Mouse (Mus musculus) neural tube, embryonic 12.5 days (tissue): ENCODE measurements around the gene Npas3. TPM values are rescaled to one million over a fixed set of nuclear protein-coding genes. Genes with fewer than 3 reads are reported as not detected.

Experiments
- ATAC-seq: fragments of 200-750 bp; cut with Nextera tagmentation; 2 replicates; pipeline ENCODE4 v1.8.0; 2017; ENCODE audit warnings: low read depth, mild to moderate bottlenecking, moderate TSS enrichment, moderate library complexity; ENCODE audit not compliant: low FRiP score
- H3K27ac ChIP-seq: fragments of 300-500 bp; sonication (generic); 2 replicates; pipeline ENCODE4 v1.5.1; 2016
- H3K27me3 ChIP-seq: fragments of 300-500 bp; sonication (generic); replicated peaks from 2 replicates; pipeline ENCODE4 v1.6.1; 2016; ENCODE audit warnings: mild to moderate bottlenecking
- H3K36me3 ChIP-seq: fragments of 300-500 bp; sonication (generic); 2 replicates; pipeline ENCODE4 v1.6.1; 2016; ENCODE audit warnings: mild to moderate bottlenecking
- H3K4me1 ChIP-seq: fragments of 300-500 bp; sonication (generic); 2 replicates; pipeline ENCODE4 v1.6.1; 2016
- H3K4me2 ChIP-seq: fragments of 300-500 bp; sonication (generic); replicated peaks from 2 replicates; pipeline ENCODE4 v1.6.1; 2016; ENCODE audit warnings: mild to moderate bottlenecking
- H3K4me3 ChIP-seq: fragments of 300-500 bp; sonication (generic); 2 replicates; pipeline ENCODE4 v1.5.1; 2016
- H3K9ac ChIP-seq: fragments of 300-500 bp; sonication (generic); 2 replicates; pipeline ENCODE4 v1.6.1; 2016; ENCODE audit warnings: mild to moderate bottlenecking
- H3K9me3 ChIP-seq: fragments of 300-500 bp; sonication (generic); 2 replicates; pipeline ENCODE4 v1.6.1; 2016; ENCODE audit warnings: mild to moderate bottlenecking
- WGBS: fragments of 180-500 bp; shearing (Covaris S2); methylation state at CpG from one replicate; pipeline ENCODE4 v1.1.7; 2016; 5-methylcytosine and 5-hydroxymethylcytosine counted together
- polyA plus RNA-seq: library from polyadenylated mRNA; unstranded; fragments of >200 nt; fragmentation: Nextera tagmentation; extraction: Ambion mirVana; gene quantifications from 2 replicates; pipeline ENCODE4 v1.2.1, GENCODE M21; 2016

Npas3 gene
- polyA plus RNA-seq, 1 experiment from 2014 or later = 21.4 TPM

- H3K9ac ChIP-seq = no peak overlapping the region
- H3K36me3 ChIP-seq = no peaks in the 10 kb centered on the region
- H3K4me1 ChIP-seq = peaks cover 30% of the 10 kb centered on the region
- H3K27me3 ChIP-seq = no peaks in the 10 kb centered on the region
- no peak overlapping the region for H3K27ac ChIP-seq
- H3K9me3 ChIP-seq = no peaks in the 10 kb centered on the region
- no peak for ATAC-seq
- no peak overlapping the region for H3K4me3 ChIP-seq
- WGBS = 68% methylated on average over 16 of the region's 16 CpGs
- no peak overlapping the region for H3K4me2 ChIP-seq
These were observed 49.7 kb downstream of the Npas3 start for GRCm38 (mm10) chr12:53297946-53298840.

- ATAC-seq = no peak
- WGBS = 60% methylated on average over 2 of the region's 2 CpGs
- no peak overlapping the region for H3K9ac ChIP-seq
These were observed 52.5 kb downstream of the Npas3 start for GRCm38 (mm10) chr12:53300964-53301363.

GRCm38 (mm10) chr12:53302129-53302528 is 53.7 kb downstream of the Npas3 start:
- Histone ChIP-seq H3K9ac (no peak overlapping the region), H3K4me2 (no peak overlapping the region), H3K9me3 (no peaks in the 10 kb centered on the region), H3K4me1 (peaks cover 18% of the 10 kb centered on the region), H3K27me3 (no peaks in the 10 kb centered on the region), H3K36me3 (no peaks in the 10 kb centered on the region), H3K4me3 (no peak overlapping the region), H3K27ac (no peak overlapping the region)
- no peak for ATAC-seq
- WGBS = 90% methylated on average over 3 of the region's 3 CpGs

More at GRCm38 (mm10) chr12:53300964-53301363, 52.5 kb downstream of the Npas3 start:
- Histone ChIP-seq H3K27me3 (no peaks in the 10 kb centered on the region), H3K4me3 (no peak overlapping the region), H3K27ac (no peak overlapping the region), H3K9me3 (no peaks in the 10 kb centered on the region), H3K4me1 (peaks cover 18% of the 10 kb centered on the region; the same call in 1 of the 2 replicates), H3K4me2 (no peak overlapping the region), H3K36me3 (no peaks in the 10 kb centered on the region)

- no peak overlapping the region for H3K4me3 ChIP-seq
- 48% methylated on average over 2 of the region's 2 CpGs for WGBS
- H3K9me3 ChIP-seq = no peaks in the 10 kb centered on the region
- peaks cover 10% of the 10 kb centered on the region for H3K4me1 ChIP-seq
- no peaks in the 10 kb centered on the region for H3K27me3 ChIP-seq
- no peak overlapping the region for H3K9ac ChIP-seq
- H3K36me3 ChIP-seq = no peaks in the 10 kb centered on the region
- no peak for ATAC-seq
- H3K4me2 ChIP-seq = no peak overlapping the region
- no peak overlapping the region for H3K27ac ChIP-seq
These were observed 68.2 kb downstream of the Npas3 start for GRCm38 (mm10) chr12:53316715-53317114.

GRCm38 (mm10) chr12:53317801-53318200 is 69.3 kb downstream of the Npas3 start:
- WGBS = 71% methylated on average over 3 of the region's 3 CpGs
- H3K27ac ChIP-seq = no peak overlapping the region
- no peaks in the 10 kb centered on the region for H3K36me3 ChIP-seq
- H3K27me3 ChIP-seq = no peaks in the 10 kb centered on the region
- no peak for ATAC-seq
- peaks cover 16% of the 10 kb centered on the region for H3K4me1 ChIP-seq
- H3K4me2 ChIP-seq = no peak overlapping the region
- H3K4me3 ChIP-seq = no peak overlapping the region
- no peak overlapping the region for H3K9ac ChIP-seq
- no peaks in the 10 kb centered on the region for H3K9me3 ChIP-seq

GRCm38 (mm10) chr12:53320526-53320925 is 72.0 kb downstream of the Npas3 start:
- Histone ChIP-seq H3K9me3 (no peaks in the 10 kb centered on the region), H3K9ac (no peak overlapping the region), H3K27ac (no peak overlapping the region), H3K4me1 (peaks cover 16% of the 10 kb centered on the region), H3K4me3 (no peak overlapping the region), H3K4me2 (no peak overlapping the region), H3K27me3 (no peaks in the 10 kb centered on the region), H3K36me3 (no peaks in the 10 kb centered on the region)
- ATAC-seq = no peak
- WGBS = 89% methylated on average over 2 of the region's 2 CpGs

GRCm38 (mm10) chr12:53321018-53321417 is 72.5 kb downstream of the Npas3 start:
- ATAC-seq = no peak
- WGBS = 55% methylated on average over 12 of the region's 12 CpGs
- H3K9me3 ChIP-seq = no peaks in the 10 kb centered on the region

GRCm38 (mm10) chr12:53321944-53322343 is 73.5 kb downstream of the Npas3 start:
- H3K27me3 ChIP-seq = no peaks in the 10 kb centered on the region
- H3K4me3 ChIP-seq = no peak overlapping the region
- H3K9me3 ChIP-seq = no peaks in the 10 kb centered on the region
- peaks cover 13% of the 10 kb centered on the region for H3K4me1 ChIP-seq
- no peak overlapping the region for H3K27ac ChIP-seq
- WGBS = 38% methylated on average over 2 of the region's 2 CpGs
- no peak overlapping the region for H3K4me2 ChIP-seq
- no peak overlapping the region for H3K9ac ChIP-seq
- no peaks in the 10 kb centered on the region for H3K36me3 ChIP-seq
- ATAC-seq = no peak

More at GRCm38 (mm10) chr12:53321018-53321417, 72.5 kb downstream of the Npas3 start:
- H3K4me2 ChIP-seq = no peak overlapping the region
- no peaks in the 10 kb centered on the region for H3K27me3 ChIP-seq
- no peaks in the 10 kb centered on the region for H3K36me3 ChIP-seq
- H3K4me3 ChIP-seq = no peak overlapping the region
- no peak overlapping the region for H3K9ac ChIP-seq
- H3K27ac ChIP-seq = no peak overlapping the region
- peaks cover 16% of the 10 kb centered on the region for H3K4me1 ChIP-seq

GRCm38 (mm10) chr12:53327653-53328188 is 79.2 kb downstream of the Npas3 start:
- no peaks in the 10 kb centered on the region for H3K9me3 ChIP-seq
- peaks cover 34% of the 10 kb centered on the region for H3K4me1 ChIP-seq
- 38% methylated on average over 3 of the region's 3 CpGs for WGBS
- no peak for ATAC-seq
- no peaks in the 10 kb centered on the region for H3K36me3 ChIP-seq
- H3K4me3 ChIP-seq = no peak overlapping the region
- no peak overlapping the region for H3K9ac ChIP-seq
- H3K27me3 ChIP-seq = no peaks in the 10 kb centered on the region
- no peak overlapping the region for H3K4me2 ChIP-seq
- no peak overlapping the region for H3K27ac ChIP-seq

- Histone ChIP-seq H3K27ac (no peak overlapping the region), H3K9ac (no peak overlapping the region), H3K36me3 (no peaks in the 10 kb centered on the region), H3K9me3 (no peaks in the 10 kb centered on the region), H3K4me1 (peaks cover 34% of the 10 kb centered on the region), H3K4me3 (no peak overlapping the region), H3K27me3 (no peaks in the 10 kb centered on the region), H3K4me2 (peak overlapping the region; percentile 19; the same call in 1 of the 2 replicates)
- no peak for ATAC-seq
- 33% methylated on average over 5 of the region's 5 CpGs for WGBS
These were observed 79.8 kb downstream of the Npas3 start for GRCm38 (mm10) chr12:53328257-53328736.

GRCm38 (mm10) chr12:53330141-53330540 is 81.7 kb downstream of the Npas3 start:
- Histone ChIP-seq H3K4me1 (peaks cover 34% of the 10 kb centered on the region), H3K27ac (no peak overlapping the region)
- no peak for ATAC-seq

GRCm38 (mm10) chr12:53331391-53331790 is 82.9 kb downstream of the Npas3 start:
- WGBS = 30% methylated on average over 9 of the region's 9 CpGs
- no peak for ATAC-seq
- Histone ChIP-seq H3K9me3 (no peaks in the 10 kb centered on the region), H3K4me2 (no peak overlapping the region), H3K4me1 (peaks cover 34% of the 10 kb centered on the region), H3K27ac (no peak overlapping the region), H3K27me3 (no peaks in the 10 kb centered on the region), H3K36me3 (no peaks in the 10 kb centered on the region), H3K4me3 (no peak overlapping the region), H3K9ac (no peak overlapping the region)

More at GRCm38 (mm10) chr12:53330141-53330540, 81.7 kb downstream of the Npas3 start:
- no peaks in the 10 kb centered on the region for H3K9me3 ChIP-seq
- H3K4me2 ChIP-seq = no peak overlapping the region
- WGBS = 83% methylated on average over 6 of the region's 6 CpGs
- H3K9ac ChIP-seq = no peak overlapping the region
- H3K27me3 ChIP-seq = no peaks in the 10 kb centered on the region
- H3K36me3 ChIP-seq = no peaks in the 10 kb centered on the region
- no peak overlapping the region for H3K4me3 ChIP-seq
